Mouse (Mus musculus): ENCODE data around the gene St7.

- TF ChIP-seq CTCF (IDR thresholded peaks at IDR 0.05; ENCODE audit: low read depth): no peak
- TF ChIP-seq EP300 (IDR thresholded peaks at IDR 0.05; ENCODE audit: low read depth): no peak
Observed at GRCm38 (mm10) chr6:17851316-17851715, 158.6 kb downstream of the St7 start.

Data from heart, postnatal 0 days (tissue).